ENCODE assay signal across 13 mouse cellular contexts in the genomic region with DNA sequence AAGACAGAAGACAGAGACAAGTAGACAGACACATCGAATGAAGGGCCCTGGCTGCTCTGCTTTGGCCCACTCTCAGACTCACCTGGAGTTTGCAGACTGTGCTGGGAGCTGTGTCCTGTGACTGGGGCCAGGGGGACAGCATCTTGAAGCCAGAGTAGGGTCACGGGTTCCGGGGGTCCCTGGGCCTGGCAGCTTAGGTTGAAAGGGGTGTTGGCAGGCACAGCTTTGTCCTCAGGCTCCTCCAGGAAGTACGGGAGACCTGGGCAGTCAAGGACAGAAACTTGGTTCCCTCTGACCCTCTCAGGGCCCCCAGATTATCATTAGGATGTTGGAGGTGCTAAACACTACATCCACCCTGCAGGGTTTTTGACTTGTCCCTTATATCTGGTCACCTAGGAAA. TPM values are rescaled to one million over a fixed set of nuclear protein-coding genes. Genes with fewer than 3 reads are reported as not detected.
"Had no signal": no experiment of that assay in that cellular context is flagged by ENCODE, and none has a peak within 500 bp of the region (broad histone marks: within the 10 kb centered on the region; RNA-seq: fewer than 3 reads in every experiment).

No protein-coding gene starts in this region.

- H3K27me3 ChIP-seq: kidney, embryonic 15.5 days; stomach, embryonic 15.5 days had no signal

- H3K4me3 ChIP-seq: kidney, embryonic 15.5 days; left cerebral cortex, adult 2 months; neural tube, embryonic 12.5 days; stomach, embryonic 15.5 days had no signal

- H3K9ac ChIP-seq: kidney, embryonic 15.5 days; liver, embryonic 14.5 days; neural tube, embryonic 12.5 days; stomach, embryonic 15.5 days had no signal

- H3K4me2 ChIP-seq: kidney, embryonic 15.5 days; neural tube, embryonic 12.5 days; stomach, embryonic 15.5 days had no signal

- H3K27ac ChIP-seq: kidney, embryonic 15.5 days; left cerebral cortex, adult 2 months; liver, embryonic 14.5 days; neural tube, embryonic 12.5 days; stomach, embryonic 15.5 days had no signal

- H3K9me3 ChIP-seq: kidney, embryonic 15.5 days; neural tube, embryonic 12.5 days; stomach, embryonic 15.5 days had no signal

- H3K36me3 ChIP-seq: neural tube, embryonic 12.5 days; stomach, embryonic 15.5 days had no signal

- DNase-seq: kidney, adult 2 months; kidney, postnatal 14 days; liver; lung, adult 18-20 months; midbrain, embryonic 14.5 days; thymus, adult 2 months; thymus, postnatal 25 days had no signal

RNA-seq across cellular contexts. Expression of a gene that starts 31.0 kb away (rescaled TPM):
- total RNA-seq: megakaryocyte-erythroid progenitor cell, adult 5-6 weeks had no signal
